Mouse (Mus musculus): ENCODE data around the gene Zfhx3. TPM values are rescaled to one million over a fixed set of nuclear protein-coding genes. Genes with fewer than 3 reads are reported as not detected.

Zfhx3 gene
- total RNA-seq, 2 experiments from 2014 or later, result 7.2 to 8.3 TPM

GRCm38 (mm10) chr8:108859001-108859400 lies 916.6 kb downstream of the Zfhx3 start:
- DNase-seq, result no peak
- intact Hi-C loops (cut with DNase I), result no loop called here

DNA sequence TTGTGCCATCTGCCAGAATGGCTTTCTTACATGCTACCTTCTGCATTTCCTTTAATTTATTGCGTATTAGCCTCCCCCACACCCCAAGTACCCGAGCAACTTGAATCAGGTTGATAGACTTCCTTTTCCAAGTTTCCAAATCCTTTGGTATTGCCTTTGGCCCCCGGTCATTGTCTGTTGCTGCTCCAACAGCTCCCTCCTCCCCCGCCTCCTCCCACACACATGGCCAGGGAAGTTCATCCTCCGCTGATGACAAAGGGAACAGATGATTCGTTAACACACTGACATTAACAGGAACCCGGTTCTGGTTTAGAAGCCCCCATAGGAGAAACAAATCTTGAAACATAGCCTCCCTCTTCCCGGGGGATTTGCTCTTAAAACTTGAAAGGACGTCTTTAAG lies 917.5 kb downstream of the Zfhx3 start:
- peak; percentile 40 to 52 for DNase-seq
- intact Hi-C loops (cut with DNase I), result no loop called here

DNA sequence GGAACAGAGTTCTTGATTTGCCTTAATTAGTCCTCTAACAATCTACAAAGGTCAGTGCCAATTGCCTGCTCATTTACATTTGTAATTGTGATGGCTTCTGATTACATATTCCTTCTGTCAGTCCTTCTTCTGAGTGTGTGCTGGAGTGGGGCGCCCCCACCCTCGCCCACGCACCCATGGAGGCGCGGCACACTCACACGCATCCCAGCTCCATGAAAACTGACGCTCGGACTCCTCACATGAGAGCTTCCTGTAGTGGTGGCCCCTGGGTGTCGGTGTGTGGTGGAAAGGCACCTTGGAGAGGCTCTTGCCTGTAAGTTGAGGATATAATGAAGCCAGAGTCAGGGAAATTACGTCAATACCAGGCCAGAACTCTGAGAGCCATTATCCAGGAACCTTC lies 921.0 kb downstream of the Zfhx3 start:
- DNase-seq, result no peak
- intact Hi-C loops (cut with DNase I), result no loop called here

- intact Hi-C loops (cut with DNase I), result no loop called here
- DNase-seq, result no peak
These were observed 924.0 kb downstream of the Zfhx3 start for GRCm38 (mm10) chr8:108866430-108866829.

GRCm38 (mm10) chr8:108867482-108868258 lies 925.2 kb downstream of the Zfhx3 start:
- no peak for DNase-seq
- intact Hi-C loops (cut with DNase I), result no loop called here

GRCm38 (mm10) chr8:108868259-108869090 lies 926.0 kb downstream of the Zfhx3 start:
- intact Hi-C loops (cut with DNase I), result no loop called here
- DNase-seq, result no peak

DNA sequence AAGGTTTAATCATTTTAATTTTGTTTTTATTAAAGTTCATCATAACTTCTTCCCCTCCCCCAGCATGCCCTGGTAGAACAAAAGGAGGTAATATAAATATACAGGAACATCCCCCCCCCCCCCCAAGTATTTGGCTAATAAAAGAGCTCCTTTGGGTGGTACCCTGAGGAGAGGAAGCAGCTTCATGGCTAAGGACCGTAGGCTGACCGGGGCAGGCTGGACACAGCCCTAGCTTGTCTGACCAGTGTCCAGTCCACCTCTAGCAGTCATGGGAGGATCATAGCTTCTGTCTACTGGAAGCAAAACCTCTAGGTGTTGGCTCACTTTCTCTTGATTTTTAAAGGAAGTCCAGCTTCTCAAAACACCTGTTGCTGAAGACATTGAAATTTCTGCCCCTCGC lies 927.0 kb downstream of the Zfhx3 start:
- intact Hi-C loops (cut with DNase I), result no loop called here
- no peak for DNase-seq

DNA sequence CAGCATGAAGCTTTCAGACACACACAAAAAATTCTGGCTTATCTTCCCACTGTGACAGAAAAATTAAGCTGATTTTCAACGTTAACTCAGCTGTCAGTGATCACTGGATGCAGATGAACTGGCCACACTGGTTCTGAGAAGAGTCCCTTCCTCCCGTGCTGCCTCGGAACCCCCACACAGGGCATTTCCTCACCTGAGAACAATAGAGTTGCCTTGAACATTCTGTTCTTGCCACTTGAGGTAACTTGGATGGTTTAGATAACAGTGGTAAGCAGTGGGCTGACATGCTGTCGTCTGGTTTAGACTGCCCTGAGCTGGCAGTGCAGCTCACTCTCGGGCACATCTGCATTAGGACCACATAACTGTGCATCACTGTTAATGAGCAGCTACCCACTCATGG lies 927.5 kb downstream of the Zfhx3 start:
- no peak for DNase-seq
- intact Hi-C loops (cut with DNase I), result no loop called here

DNA sequence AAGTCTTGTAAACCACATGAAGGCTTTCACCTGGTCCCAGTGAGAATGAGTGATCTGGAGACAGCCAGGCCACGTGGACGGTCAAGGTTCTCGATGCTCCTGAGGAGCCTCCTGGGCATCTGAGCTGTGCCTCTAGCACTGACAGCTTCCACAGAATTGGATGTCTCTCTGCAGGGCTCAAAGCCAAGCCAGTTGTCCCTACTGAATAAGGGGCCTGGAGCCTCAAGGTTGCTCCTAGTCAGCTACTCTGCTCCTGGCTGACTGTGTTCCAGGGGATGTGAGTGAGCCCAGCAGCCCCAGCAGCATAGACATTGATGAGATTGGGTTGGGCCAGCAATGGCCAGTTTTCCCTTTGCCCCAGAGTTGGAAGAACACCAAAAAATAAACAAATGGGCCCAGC lies 927.9 kb downstream of the Zfhx3 start:
- no peak for DNase-seq
- intact Hi-C loops (cut with DNase I), result no loop called here

DNA sequence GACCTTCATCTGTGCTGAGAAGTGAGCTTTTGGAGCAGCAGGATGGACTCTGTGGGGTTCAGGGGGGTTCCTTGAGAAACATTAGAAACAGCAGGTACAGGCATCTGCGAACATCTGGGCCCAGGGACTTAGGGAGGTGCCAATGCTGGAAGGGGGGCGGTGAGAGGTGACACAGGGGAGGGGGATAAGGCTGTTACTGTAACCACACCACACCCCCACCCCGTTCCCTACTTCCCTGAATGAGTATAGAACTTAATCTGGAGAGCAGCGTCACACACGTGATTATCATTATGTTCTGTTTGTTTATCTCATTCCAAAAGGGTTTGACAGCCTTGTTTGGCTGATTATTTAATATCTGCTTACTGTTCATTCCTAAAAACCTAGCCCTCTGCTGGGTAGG lies 933.3 kb downstream of the Zfhx3 start:
- DNase-seq, result no peak
- intact Hi-C loops (cut with DNase I), result no loop called here

DNA sequence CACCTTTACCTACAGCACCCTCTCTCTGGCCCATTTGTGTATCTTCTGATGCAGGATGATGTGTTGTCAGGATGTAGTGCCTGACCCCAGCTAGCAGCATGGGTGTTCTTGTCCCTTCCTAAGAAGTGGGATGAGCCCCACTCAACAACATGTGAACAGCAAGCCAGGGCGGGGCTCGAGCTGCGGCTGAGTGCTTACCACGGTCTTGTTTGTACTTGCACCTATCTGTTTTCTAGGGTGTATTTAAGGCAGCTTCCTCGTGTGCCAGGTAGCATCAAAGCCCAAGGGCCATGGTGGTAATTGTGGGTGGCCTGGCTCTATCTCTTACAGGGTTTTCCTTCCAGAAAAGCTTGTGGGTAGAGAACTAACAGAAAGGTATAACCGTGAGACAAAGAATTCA lies 937.7 kb downstream of the Zfhx3 start:
- intact Hi-C loops (cut with DNase I), result no loop called here

GRCm38 (mm10) chr8:108881336-108881735 lies 938.9 kb downstream of the Zfhx3 start:
- intact Hi-C loops (cut with DNase I), result no loop called here
- DNase-seq, result no peak

More for the DNA sequence above, 937.7 kb downstream of the Zfhx3 start:
- DNase-seq, result no peak

GRCm38 (mm10) chr8:108882073-108882472 lies 939.6 kb downstream of the Zfhx3 start:
- intact Hi-C loops (cut with DNase I), result no loop called here
- DNase-seq, result no peak

- intact Hi-C loops (cut with DNase I), result no loop called here
These were observed 940.9 kb downstream of the Zfhx3 start for GRCm38 (mm10) chr8:108883381-108883780.

GRCm38 (mm10) chr8:108884947-108885346 lies 942.5 kb downstream of the Zfhx3 start:
- DNase-seq, result no peak
- intact Hi-C loops (cut with DNase I), result loop anchor here (5.0 kb wide), 1 partner anchor 173 kb away; no protein-coding TSS in a partner anchor

More at GRCm38 (mm10) chr8:108883381-108883780, 940.9 kb downstream of the Zfhx3 start:
- no peak for DNase-seq

- intact Hi-C loops (cut with DNase I), result loop anchor here (5.0 kb wide), 1 partner anchor 173 kb away; no protein-coding TSS in a partner anchor
- DNase-seq, result peak in 1 of 2 experiments; percentile 27
These were observed 943.0 kb downstream of the Zfhx3 start for GRCm38 (mm10) chr8:108885450-108885849.

DNA sequence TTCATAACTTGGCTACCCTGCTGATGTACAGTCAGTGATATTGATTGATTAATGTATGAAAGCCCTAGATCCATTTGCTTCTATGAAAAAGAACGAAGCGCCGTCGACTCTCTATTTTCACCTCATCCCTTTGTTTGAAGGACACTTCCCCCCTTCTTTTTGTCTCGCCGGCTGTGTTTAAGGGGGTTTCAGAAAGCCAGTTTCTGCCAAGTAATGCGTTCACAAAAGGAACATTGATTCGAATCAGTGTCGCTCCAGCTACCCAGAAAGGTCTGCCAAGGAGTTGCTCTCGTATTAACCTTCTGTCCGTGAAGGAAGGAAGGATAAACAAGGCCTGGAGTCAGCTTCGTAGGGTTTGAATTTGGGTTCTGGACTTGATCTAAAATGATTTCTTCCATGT lies 943.4 kb downstream of the Zfhx3 start:
- intact Hi-C loops (cut with DNase I), result loop anchor here (1.0 to 5.0 kb wide), 3 partner anchors 25 to 299 kb away; no protein-coding TSS in a partner anchor
- DNase-seq, result no peak

DNA sequence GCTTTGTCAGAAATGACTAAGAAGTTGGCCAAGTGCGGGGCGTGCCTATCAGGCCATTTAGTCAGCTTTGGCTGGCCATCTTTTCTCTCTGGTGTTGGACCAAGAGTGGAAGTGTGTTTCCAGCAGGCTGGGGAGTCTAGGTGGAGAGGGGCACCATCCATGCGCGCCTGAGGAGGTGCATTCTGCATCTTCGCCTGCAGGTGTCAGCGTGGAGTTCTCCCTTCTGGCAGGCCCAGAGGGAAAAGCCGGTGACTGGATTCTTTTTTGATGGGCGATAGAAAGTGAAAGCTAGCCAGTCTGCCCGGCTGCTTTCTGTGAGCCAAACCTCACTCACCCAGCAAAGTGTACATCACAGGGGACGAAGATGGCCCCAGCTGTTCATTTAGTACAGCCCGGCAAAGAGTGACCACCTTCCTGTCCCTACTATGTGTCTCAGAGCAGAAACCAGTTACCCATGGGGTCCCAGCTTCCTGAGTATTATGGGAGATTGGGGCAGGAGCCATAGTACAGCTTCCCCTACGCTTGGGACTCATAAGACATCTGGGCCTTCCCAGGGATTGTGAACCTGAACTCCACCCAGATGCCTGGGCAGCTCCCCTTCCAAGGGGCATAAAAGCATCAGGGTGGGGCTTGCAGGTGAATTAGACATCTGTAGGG lies 944.3 kb downstream of the Zfhx3 start:
- DNase-seq, result peak; percentile 84 to 86
- intact Hi-C loops (cut with DNase I), result loop anchor here (1.0 to 5.0 kb wide), 3 partner anchors 25 to 298 kb away; no protein-coding TSS in a partner anchor

GRCm38 (mm10) chr8:108887256-108887615 lies 944.8 kb downstream of the Zfhx3 start:
- intact Hi-C loops (cut with DNase I), result loop anchor here (2.0 to 5.0 kb wide), 2 partner anchors 175 to 298 kb away; no protein-coding TSS in a partner anchor
- no peak for DNase-seq

- intact Hi-C loops (cut with DNase I), result loop anchor here (2.0 to 5.0 kb wide), 2 partner anchors 176 to 297 kb away; no protein-coding TSS in a partner anchor
- no peak for DNase-seq
These were observed 945.4 kb downstream of the Zfhx3 start for GRCm38 (mm10) chr8:108887890-108888289.

DNA sequence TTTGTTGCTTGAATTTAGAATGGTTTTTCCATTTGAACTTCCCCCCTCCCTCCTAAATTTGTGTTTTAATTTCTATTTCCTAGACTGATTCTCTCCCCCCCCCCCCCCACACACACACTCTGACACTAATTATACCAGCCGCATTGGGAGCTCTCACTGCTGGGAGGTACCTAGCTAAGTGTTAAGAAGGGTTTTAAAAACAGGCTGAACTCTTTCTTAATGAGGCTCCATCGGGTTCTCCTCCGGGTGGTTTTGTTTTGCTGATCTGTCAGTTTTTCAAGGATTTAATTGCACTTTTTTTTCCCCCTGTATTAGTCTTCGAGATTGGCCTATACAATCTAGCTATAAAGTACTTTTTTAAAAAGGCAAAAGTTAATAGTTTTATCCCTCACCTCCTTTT lies 946.5 kb downstream of the Zfhx3 start:
- no peak for DNase-seq
- intact Hi-C loops (cut with DNase I), result loop anchor here (5.0 kb wide), 1 partner anchor 177 kb away; no protein-coding TSS in a partner anchor
